Mouse (Mus musculus) forebrain, embryonic 11.5 days (tissue): ENCODE results near the gene Pard3. TPM values are rescaled to one million over a fixed set of nuclear protein-coding genes. Genes with fewer than 3 reads are reported as not detected.

ENCODE experiments used
- ATAC-seq: fragments of 200-750 bp; cut with Nextera tagmentation; replicated peaks from 2 replicates; pipeline ENCODE4 v1.8.0; 2017; ENCODE audit warnings: moderate TSS enrichment; ENCODE audit not compliant: low FRiP score
- DNase-seq: peaks from one replicate; pipeline ENCODE4 v3.0.0-alpha.2; 2017; ENCODE audit warnings: low spot score
- H3K27ac ChIP-seq: fragments of 300-500 bp; sonication (generic); 2 replicates; pipeline ENCODE4 v1.5.1; 2014; ENCODE audit warnings: low read depth, low read length
- H3K27me3 ChIP-seq: fragments of 300-500 bp; sonication (generic); 2 replicates; pipeline ENCODE4 v1.6.1; 2014; ENCODE audit warnings: mild to moderate bottlenecking, low read length, mixed read lengths; ENCODE audit not compliant: control insufficient read depth, insufficient read depth
- H3K36me3 ChIP-seq: fragments of 300-500 bp; sonication (generic); 2 replicates; pipeline ENCODE4 v1.6.1; 2014; ENCODE audit warnings: mild to moderate bottlenecking, low read length, moderate library complexity, mixed read lengths; ENCODE audit not compliant: control insufficient read depth, insufficient read depth
- H3K4me1 ChIP-seq: fragments of 300-500 bp; sonication (generic); replicated peaks from 2 replicates; pipeline ENCODE4 v1.6.1; 2014; ENCODE audit warnings: low read length, mixed read lengths; ENCODE audit not compliant: control insufficient read depth, insufficient read depth
- H3K4me2 ChIP-seq: fragments of 300-500 bp; sonication (generic); 2 replicates; pipeline ENCODE4 v1.6.1; 2014; ENCODE audit warnings: low read depth, mild to moderate bottlenecking, low read length, moderate library complexity, mixed read lengths; ENCODE audit not compliant: severe bottlenecking
- H3K4me3 ChIP-seq: fragments of 300-500 bp; sonication (generic); 2 replicates; pipeline ENCODE4 v1.5.1; 2014; ENCODE audit warnings: low read depth, low read length
- H3K9ac ChIP-seq: fragments of 300-500 bp; sonication (generic); 2 replicates; pipeline ENCODE4 v1.6.1; 2014; ENCODE audit warnings: low read length
- H3K9me3 ChIP-seq: fragments of 300-500 bp; sonication (generic); 2 replicates; pipeline ENCODE4 v1.6.1; 2016; ENCODE audit warnings: low read length, mixed read lengths; ENCODE audit not compliant: control insufficient read depth
- WGBS: fragments of 180-500 bp; shearing (Covaris S2); extraction: QIAGEN DNeasy Blood & Tissue Kit; methylation state at CpG from one replicate; pipeline ENCODE4 v1.1.7; 2014; 5-methylcytosine and 5-hydroxymethylcytosine counted together
- polyA plus RNA-seq: library from polyadenylated mRNA; unstranded; fragments of >200 nt; fragmentation: Nextera tagmentation; extraction: Ambion mirVana; gene quantifications from 2 replicates; pipeline ENCODE4 v1.2.1, GENCODE M21; 2014

Gene Pard3
- polyA plus RNA-seq, 1 experiment from 2014 or later = 39.8 TPM

GRCm38 (mm10) chr8:127371326-127371949 is 307.7 kb downstream of the Pard3 start:
- no peaks in the 10 kb centered on the region for H3K36me3 ChIP-seq
- H3K4me1 ChIP-seq = no peaks in the 10 kb centered on the region
- H3K4me3 ChIP-seq = no peak overlapping the region
- H3K27me3 ChIP-seq = no peaks in the 10 kb centered on the region
- H3K4me2 ChIP-seq = no peak overlapping the region
- 93% methylated on average over 16 of the region's 16 CpGs for WGBS
- ATAC-seq = no peak
- H3K9me3 ChIP-seq = no peaks in the 10 kb centered on the region
- no peak overlapping the region for H3K27ac ChIP-seq
- no peak for DNase-seq
- no peak overlapping the region for H3K9ac ChIP-seq

GRCm38 (mm10) chr8:127377775-127378174 is 314.1 kb downstream of the Pard3 start:
- Histone ChIP-seq H3K4me2 (no peak overlapping the region), H3K36me3 (no peaks in the 10 kb centered on the region; the same call in 1 of the 2 replicates), H3K9ac (no peak overlapping the region), H3K4me1 (no peaks in the 10 kb centered on the region), H3K27me3 (no peaks in the 10 kb centered on the region), H3K4me3 (no peak overlapping the region), H3K27ac (no peak overlapping the region), H3K9me3 (no peaks in the 10 kb centered on the region)
- ATAC-seq = no peak
- DNase-seq = no peak
- WGBS = 69% methylated on average over 2 of the region's 2 CpGs

GRCm38 (mm10) chr8:127378994-127379858 is 315.5 kb downstream of the Pard3 start:
- ATAC-seq (no peak), DNase-seq (no peak)
- no peak overlapping the region for H3K9ac ChIP-seq
- no peaks in the 10 kb centered on the region for H3K9me3 ChIP-seq
- H3K4me1 ChIP-seq = no peaks in the 10 kb centered on the region
- no peaks in the 10 kb centered on the region; the same call in 1 of the 2 replicates for H3K36me3 ChIP-seq
- 68% methylated on average over 11 of the region's 11 CpGs for WGBS
- H3K4me3 ChIP-seq = no peak overlapping the region
- no peak overlapping the region for H3K27ac ChIP-seq
- no peaks in the 10 kb centered on the region for H3K27me3 ChIP-seq
- H3K4me2 ChIP-seq = no peak overlapping the region

- no peaks in the 10 kb centered on the region for H3K9me3 ChIP-seq
- no peaks in the 10 kb centered on the region for H3K4me1 ChIP-seq
- no peak for ATAC-seq
- H3K27me3 ChIP-seq = no peaks in the 10 kb centered on the region
- H3K9ac ChIP-seq = no peak overlapping the region
- no peak overlapping the region for H3K4me3 ChIP-seq
- no peak for DNase-seq
- WGBS = 91% methylated on average over 3 of the region's 3 CpGs
- H3K4me2 ChIP-seq = no peak overlapping the region
- H3K27ac ChIP-seq = no peak overlapping the region
- H3K36me3 ChIP-seq = no peaks in the 10 kb centered on the region; the same call in 1 of the 2 replicates
These were observed 317.6 kb downstream of the Pard3 start for GRCm38 (mm10) chr8:127381259-127381658.

- Histone ChIP-seq H3K27ac (no peak overlapping the region), H3K9ac (no peak overlapping the region), H3K4me1 (no peaks in the 10 kb centered on the region), H3K27me3 (no peaks in the 10 kb centered on the region), H3K4me2 (no peak overlapping the region), H3K36me3 (peaks cover 6% of the 10 kb centered on the region), H3K4me3 (no peak overlapping the region), H3K9me3 (no peaks in the 10 kb centered on the region; the same call in 1 of the 2 replicates)
- no peak for ATAC-seq
- no peak for DNase-seq
These were observed 329.0 kb downstream of the Pard3 start for GRCm38 (mm10) chr8:127392700-127393099.

GRCm38 (mm10) chr8:127395488-127395887 is 331.8 kb downstream of the Pard3 start:
- 83% methylated on average over 4 of the region's 4 CpGs for WGBS
- Histone ChIP-seq H3K9ac (no peak overlapping the region), H3K9me3 (no peaks in the 10 kb centered on the region), H3K4me2 (no peak overlapping the region), H3K27me3 (no peaks in the 10 kb centered on the region), H3K36me3 (no peaks in the 10 kb centered on the region; the same call in 1 of the 2 replicates), H3K27ac (no peak overlapping the region), H3K4me1 (no peaks in the 10 kb centered on the region), H3K4me3 (no peak overlapping the region)
- DNase-seq = no peak
- 0 out of 2 replicates have a peak, but pooled peaks have one; percentile 42 for ATAC-seq

GRCm38 (mm10) chr8:127405815-127406214 is 342.1 kb downstream of the Pard3 start:
- Histone ChIP-seq H3K27ac (no peak overlapping the region), H3K4me2 (no peak overlapping the region), H3K4me1 (no peaks in the 10 kb centered on the region), H3K4me3 (no peak overlapping the region), H3K36me3 (no peaks in the 10 kb centered on the region), H3K9me3 (no peaks in the 10 kb centered on the region), H3K27me3 (no peaks in the 10 kb centered on the region), H3K9ac (no peak overlapping the region)
- ATAC-seq (no peak), DNase-seq (no peak)

GRCm38 (mm10) chr8:127410606-127411005 is 346.9 kb downstream of the Pard3 start:
- Histone ChIP-seq H3K36me3 (no peaks in the 10 kb centered on the region), H3K4me3 (no peak overlapping the region), H3K9ac (no peak overlapping the region), H3K4me1 (no peaks in the 10 kb centered on the region), H3K4me2 (no peak overlapping the region), H3K27me3 (no peaks in the 10 kb centered on the region), H3K27ac (no peak overlapping the region), H3K9me3 (no peaks in the 10 kb centered on the region)
- no peak for DNase-seq
- no peak for ATAC-seq
- WGBS = 92% methylated on average over 12 of the region's 12 CpGs
